Mouse (Mus musculus) 416B (cell line): Measurements from ENCODE around the gene Hfm1.

Source experiments
- DNase-seq: peaks from one replicate; pipeline ENCODE4 v3.0.0; 2011; ENCODE audit warnings: low read depth

Gene Hfm1

DNA sequence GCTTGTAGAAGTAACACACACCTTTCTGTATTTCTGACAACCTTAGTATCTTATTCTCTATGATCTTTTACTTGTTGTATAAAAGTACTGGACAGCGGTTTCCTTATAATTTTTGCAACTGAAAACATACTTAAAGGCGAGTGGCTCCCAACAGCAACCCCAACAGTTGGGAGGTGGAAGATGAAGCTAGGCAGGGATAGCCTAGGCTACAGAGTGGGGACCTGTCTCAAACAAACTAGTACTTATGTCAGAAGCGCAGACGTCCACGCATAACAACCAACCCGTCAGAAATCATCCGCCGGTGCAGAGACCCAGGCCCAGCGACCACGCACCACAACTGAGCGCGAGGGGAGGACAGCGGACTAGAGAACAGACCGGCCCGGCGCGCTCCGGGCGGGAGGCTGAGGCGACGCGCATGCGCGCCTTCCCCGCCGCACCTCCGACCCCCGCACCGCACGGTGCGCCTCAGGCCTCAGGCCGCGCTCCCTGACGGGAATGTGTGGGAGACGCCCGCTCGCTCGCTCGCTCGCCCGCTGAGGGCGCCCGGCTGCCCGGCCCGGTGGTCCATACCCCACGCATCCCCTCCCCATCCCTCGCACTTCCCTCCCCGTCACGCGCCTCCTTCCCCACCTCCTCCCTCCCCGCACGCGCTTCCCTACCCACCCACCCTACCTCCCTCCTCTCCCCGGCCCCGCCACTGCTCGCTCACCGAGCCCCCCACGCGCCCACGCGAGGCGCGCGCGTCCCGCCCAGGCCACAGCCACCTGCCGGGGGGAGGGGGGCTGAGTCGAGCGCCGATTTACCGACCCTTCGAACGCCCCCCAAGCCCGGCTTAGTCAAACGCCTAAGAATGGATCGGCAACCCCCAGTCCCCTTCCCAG lies at the start of gene Hfm1:
Hfm1 (minus strand) TSS at position 834 of the 881 bp plus-strand sequence.
- no peak for DNase-seq

DNA sequence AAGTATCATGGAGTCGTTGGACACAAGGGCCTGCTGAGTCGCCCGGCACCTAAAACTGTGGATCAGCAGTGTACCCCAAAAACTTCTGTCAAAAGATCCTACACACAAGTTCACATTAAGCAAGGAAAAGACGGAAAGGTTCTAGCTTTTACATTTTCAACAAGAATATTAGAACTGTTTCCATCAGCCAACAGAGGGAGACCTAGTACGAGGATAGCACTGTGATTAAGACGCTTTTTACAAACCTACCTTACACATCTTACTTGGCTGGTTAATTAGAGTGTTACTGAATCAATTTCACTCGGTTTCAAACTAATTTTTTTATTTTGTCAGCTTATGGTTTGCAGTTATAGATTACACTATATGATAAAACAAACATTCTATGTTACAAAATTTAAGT lies 47.8 kb upstream of the Hfm1 start:
- no peak for DNase-seq

GRCm38 (mm10) chr5:106967578-106967977 lies 41.5 kb upstream of the Hfm1 start:
- DNase-seq: peak; percentile 49

- peak; percentile 15 for DNase-seq
Observed at GRCm38 (mm10) chr5:106966443-106966842, 40.3 kb upstream of the Hfm1 start.

GRCm38 (mm10) chr5:106964513-106965014 lies 38.4 kb upstream of the Hfm1 start:
- no peak for DNase-seq

- peak; percentile 91 for DNase-seq
Observed at GRCm38 (mm10) chr5:106963584-106964512, 37.7 kb upstream of the Hfm1 start, which contains the start of gene Cdc7. Gene Cdc7 (plus strand): TSS chr5:106964322.

- DNase-seq: no peak
Observed at GRCm38 (mm10) chr5:106960451-106960850, 34.3 kb upstream of the Hfm1 start.

GRCm38 (mm10) chr5:106959031-106959430 lies 32.9 kb upstream of the Hfm1 start:
- peak; percentile 60 for DNase-seq

GRCm38 (mm10) chr5:106956467-106956866 lies 30.3 kb upstream of the Hfm1 start:
- no peak for DNase-seq

DNA sequence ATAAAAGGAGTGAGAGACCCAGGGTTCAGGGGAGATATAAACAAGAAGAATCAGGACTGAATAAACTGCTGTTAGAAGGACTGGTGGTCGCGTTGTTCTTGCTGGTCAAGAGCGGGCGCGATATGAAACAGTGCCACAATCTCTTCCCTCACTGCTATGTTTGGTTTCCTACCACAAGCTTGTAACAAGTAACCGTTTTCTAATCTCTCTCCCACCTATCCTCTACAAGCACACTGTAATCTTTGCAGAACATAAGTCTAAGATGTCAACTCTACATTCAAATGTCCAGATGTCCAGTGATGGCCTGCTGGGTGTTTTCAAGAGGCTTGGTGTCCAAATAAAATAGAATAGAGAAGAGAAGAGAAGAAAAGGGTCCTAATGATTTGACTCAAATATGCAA lies 22.6 kb upstream of the Hfm1 start:
- peak; percentile 75 for DNase-seq

GRCm38 (mm10) chr5:106946342-106946741 lies 20.2 kb upstream of the Hfm1 start:
- DNase-seq: no peak

DNA sequence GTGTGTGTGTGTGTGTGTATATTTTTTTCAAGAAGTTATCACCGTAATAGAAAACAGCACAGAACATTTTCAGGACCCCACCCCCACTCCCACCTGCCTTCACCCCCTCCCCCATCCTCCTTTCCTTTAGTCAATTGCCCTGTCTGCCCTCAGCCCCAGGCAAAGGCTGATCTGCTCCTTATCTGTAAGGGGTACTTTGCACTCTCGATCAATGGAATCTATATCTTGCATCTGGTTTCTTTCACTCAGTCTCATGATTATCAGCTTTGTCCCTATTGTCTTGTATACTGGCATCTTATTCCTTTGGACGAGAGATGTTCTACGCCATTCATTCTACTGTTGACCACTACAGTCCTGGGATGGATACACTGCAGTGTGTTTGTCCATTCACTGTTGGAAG lies 1.9 kb upstream of the Hfm1 start:
- DNase-seq: no peak

GRCm38 (mm10) chr5:106926369-106926686 lies 207 bp upstream of the Hfm1 start:
- no peak for DNase-seq

DNA sequence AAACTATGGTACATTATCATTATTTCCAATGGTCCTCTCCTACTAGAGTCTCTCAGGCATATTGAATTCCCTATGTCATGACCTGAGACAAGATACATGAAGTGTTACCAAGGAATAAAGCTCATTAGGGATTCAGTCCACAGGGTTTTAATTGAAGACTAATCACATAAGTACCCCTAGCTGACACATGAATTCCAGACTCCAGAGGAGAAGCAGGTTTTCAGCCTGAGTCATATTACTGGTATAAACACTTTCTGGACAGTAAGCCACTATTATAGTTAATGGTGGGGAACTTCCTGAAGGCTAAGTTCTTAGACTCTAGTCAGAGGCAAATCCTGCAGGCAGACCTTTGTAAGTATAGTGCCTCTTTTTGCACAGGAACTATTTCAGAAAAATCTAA lies 6.8 kb downstream of the Hfm1 start:
- DNase-seq: no peak

DNA sequence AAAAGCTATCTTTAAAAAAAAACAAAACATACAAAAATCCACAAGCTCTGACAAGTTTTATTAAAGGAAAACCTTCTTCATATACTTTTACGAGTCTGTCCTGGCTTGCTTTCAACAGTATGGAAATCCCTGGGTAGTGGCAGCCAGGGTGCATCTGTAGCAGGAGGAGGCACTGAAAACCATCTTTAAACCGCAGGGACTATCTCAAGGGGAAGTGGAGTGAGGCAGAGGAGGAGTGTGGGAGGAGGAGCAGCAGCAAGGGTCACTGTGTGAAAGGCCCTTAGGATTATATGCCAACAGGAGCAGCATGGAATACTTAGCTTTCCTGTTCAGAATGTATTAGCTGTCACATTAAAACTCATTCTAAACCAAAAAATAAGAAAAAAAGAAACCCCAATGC lies 29.2 kb downstream of the Hfm1 start:
- no peak for DNase-seq

- DNase-seq: peak; percentile 22
Observed at GRCm38 (mm10) chr5:106891773-106892172, 34.3 kb downstream of the Hfm1 start.

DNA sequence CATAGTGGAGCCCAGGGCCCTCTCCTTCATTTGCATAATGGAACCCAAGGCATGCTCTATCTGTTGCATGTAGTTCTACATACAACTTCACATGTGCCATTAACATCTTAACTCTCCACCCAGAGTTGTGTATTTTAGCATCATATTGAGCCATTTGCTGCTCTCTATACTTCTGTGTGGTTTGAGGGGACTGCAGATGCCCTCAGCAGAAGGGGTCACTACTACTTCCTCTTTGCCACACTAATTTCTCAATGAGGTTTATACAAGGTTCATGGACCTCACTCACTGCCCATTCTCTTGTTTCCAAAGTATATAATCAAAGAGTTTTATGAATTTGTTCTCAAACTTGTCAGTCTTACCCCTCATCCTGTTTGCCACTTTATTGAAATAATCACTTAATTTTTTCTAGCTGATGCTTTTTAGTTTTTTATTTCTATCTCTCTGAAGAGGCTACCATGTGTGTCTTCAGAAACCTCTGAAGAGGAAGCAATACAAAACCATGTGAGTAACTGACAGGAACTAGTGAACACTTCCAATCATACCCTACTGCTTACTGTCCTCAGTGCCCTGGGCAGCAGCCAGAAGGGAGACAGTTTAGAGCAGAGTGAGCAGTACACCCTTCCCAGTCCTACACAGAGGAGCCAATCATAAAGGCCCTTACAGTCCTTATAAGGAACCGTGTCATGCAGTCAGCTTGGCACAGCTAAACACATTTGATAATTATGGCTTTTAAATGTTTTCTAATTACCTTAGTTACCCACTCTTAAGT lies 38.6 kb downstream of the Hfm1 start:
- DNase-seq: peak; percentile 39

GRCm38 (mm10) chr5:106885517-106885916 lies 40.6 kb downstream of the Hfm1 start:
- DNase-seq: no peak

DNA sequence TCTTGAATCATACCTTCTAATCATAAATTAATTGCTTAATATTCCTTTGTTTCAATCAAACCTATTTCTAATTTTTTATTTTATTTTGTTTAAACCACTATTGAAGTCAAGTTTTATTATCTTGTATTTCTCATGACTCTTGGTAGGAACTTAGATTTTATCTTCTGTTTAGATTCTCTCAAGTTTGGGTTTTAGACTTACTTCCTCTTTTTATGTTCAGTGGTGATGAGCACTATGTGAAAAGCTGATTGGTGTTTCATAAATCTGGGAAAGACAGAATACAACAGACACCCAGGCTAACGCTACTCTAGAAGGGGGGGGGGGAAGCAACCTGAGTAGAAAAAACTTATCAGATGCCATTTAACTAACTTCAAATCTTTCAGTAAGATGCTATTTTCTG lies 49.7 kb downstream of the Hfm1 start:
- peak; percentile 44 for DNase-seq

DNA sequence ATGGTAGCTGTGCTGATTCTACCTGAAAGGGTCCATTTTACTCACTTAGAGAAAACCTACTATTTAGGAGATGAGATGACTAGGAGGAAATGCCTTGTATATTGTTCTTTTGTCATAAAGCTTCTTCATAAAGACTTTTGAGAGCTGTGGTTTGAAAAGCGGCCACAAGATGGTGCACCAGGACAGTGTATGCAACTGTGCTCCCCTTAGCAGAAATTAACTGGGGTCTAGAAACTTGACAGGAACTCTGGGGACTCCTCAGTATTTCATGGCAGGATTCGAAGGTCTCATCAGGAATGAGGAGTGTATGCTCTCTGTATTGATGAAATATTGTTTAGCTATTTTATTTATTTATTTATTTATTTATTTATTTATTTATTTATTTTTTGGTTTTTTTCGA lies 65.7 kb downstream of the Hfm1 start:
- peak; percentile 69 for DNase-seq

DNA sequence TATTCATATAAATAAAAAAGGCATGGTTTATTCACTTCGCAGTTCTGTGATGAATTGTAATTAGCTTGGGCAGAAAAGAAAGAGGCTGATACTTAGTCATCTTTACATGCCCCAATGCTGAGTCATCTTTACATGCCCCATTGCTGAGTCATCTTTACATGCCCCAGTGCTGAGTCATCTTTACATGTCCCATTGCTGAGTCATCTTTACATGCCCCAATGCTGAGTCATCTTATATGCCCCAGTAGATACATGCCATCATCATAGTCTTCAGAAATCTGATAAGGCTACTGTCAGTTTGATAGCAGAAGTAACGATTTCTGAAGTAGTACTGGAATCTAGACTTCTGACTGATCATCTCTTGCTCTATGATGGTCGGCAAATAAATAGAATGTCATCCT lies 72.8 kb downstream of the Hfm1 start:
- DNase-seq: peak; percentile 78

GRCm38 (mm10) chr5:106847045-106847444 lies 79.1 kb downstream of the Hfm1 start:
- peak; percentile 22 for DNase-seq
